Comparison of ENCODE assay signal across 9 mouse cellular contexts in the genomic region with DNA sequence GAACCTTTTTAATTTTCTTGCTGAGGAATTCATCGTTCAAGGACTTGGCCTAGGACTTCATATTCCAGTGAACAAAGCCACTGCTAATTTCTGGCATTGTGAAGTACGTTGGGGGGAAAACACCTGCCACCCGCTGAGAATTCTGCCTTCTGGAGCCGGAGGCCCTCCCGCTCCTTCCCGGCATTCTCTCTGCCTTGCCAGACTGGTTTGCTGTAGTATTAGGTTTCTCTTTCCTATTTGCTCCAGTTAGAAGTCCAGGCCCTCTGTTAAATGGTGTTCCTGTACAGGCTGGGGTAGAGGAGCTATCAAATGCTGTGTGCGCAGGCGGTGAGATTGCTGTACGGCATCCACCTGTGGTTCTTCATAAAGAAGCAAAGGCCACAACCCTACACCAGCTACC.
DNase-seq lines count a peak whose midpoint lies in the region; ATAC-seq lines count a peak whose summit lies in the region.
"Had no signal": no experiment of that assay in that cellular context is flagged by ENCODE, and none has a peak within 500 bp of the region (broad histone marks: within the 10 kb centered on the region; RNA-seq: fewer than 3 reads in every experiment).

No protein-coding gene starts in this region.

- H3K4me2 ChIP-seq in hindbrain, embryonic 16.5 days (ENCODE audit: low read length): no peak overlapping the region
- peak overlapping the region; percentile 3; the same call in 1 of the 2 replicates for H3K4me2 ChIP-seq in intestine, embryonic 15.5 days (replicated peaks)
- H3K4me2 ChIP-seq in lung, embryonic 15.5 days: no peak overlapping the region

- no peaks in the 10 kb centered on the region for H3K36me3 ChIP-seq in hindbrain, embryonic 16.5 days (ENCODE audit: control insufficient read depth, insufficient read depth, low read length)
- peaks cover 13% of the 10 kb centered on the region for H3K36me3 ChIP-seq in hindbrain, embryonic 10.5 days
- no peaks in the 10 kb centered on the region for H3K36me3 ChIP-seq in intestine, embryonic 15.5 days
- H3K36me3 ChIP-seq in lung, embryonic 15.5 days: 0 out of 2 replicates have a peak, but pooled peaks cover 5% of the 10 kb centered on the region

- no peak for ATAC-seq in hindbrain, embryonic 16.5 days
- ATAC-seq in intestine, embryonic 15.5 days: peak; percentile 67
- no peak for ATAC-seq in lung, embryonic 15.5 days (ENCODE audit: borderline replicate concordance, extremely low read depth, low FRiP score, low TSS enrichment)

- no peak overlapping the region for H3K4me3 ChIP-seq in hindbrain, embryonic 16.5 days (ENCODE audit: low read length)
- no peak overlapping the region for H3K4me3 ChIP-seq in hindbrain, embryonic 10.5 days
- no peak overlapping the region for H3K4me3 ChIP-seq in intestine, embryonic 15.5 days (replicated peaks)
- no peak overlapping the region for H3K4me3 ChIP-seq in lung, embryonic 15.5 days

- DNase-seq in hindbrain, embryonic 10.5 days (ENCODE audit: low spot score): no peak
- peak; percentile 27 for DNase-seq in cerebellum, adult 8-10 months
- no peak for DNase-seq in embryo, embryonic 11 days
- DNase-seq in urinary bladder, adult 18-20 months (ENCODE audit: low spot score in 2 of 2): no peak
- no peak for DNase-seq in gastrocnemius, postnatal 10 days
- DNase-seq: adrenal gland, postnatal 25 days had no signal

- H3K27me3 ChIP-seq in hindbrain, embryonic 16.5 days (replicated peaks; ENCODE audit: control insufficient read depth, insufficient read depth, low read length): no peaks in the 10 kb centered on the region
- H3K27me3 ChIP-seq in hindbrain, embryonic 10.5 days (ENCODE audit: insufficient read depth, poor library complexity, severe bottlenecking): no peaks in the 10 kb centered on the region
- no peaks in the 10 kb centered on the region for H3K27me3 ChIP-seq in intestine, embryonic 15.5 days (replicated peaks)
- H3K27me3 ChIP-seq in lung, embryonic 15.5 days: no peaks in the 10 kb centered on the region

- H3K27ac ChIP-seq in hindbrain, embryonic 16.5 days (ENCODE audit: low read depth, low read length): 0 out of 2 replicates have a peak overlapping the region, but pooled peaks have one; percentile 9
- no peak overlapping the region for H3K27ac ChIP-seq in hindbrain, embryonic 10.5 days
- H3K27ac ChIP-seq in intestine, embryonic 15.5 days: peak overlapping the region; percentile 49
- H3K27ac ChIP-seq in lung, embryonic 15.5 days: peak overlapping the region; percentile 80

- peaks cover 11% of the 10 kb centered on the region for H3K4me1 ChIP-seq in hindbrain, embryonic 16.5 days (ENCODE audit: control insufficient read depth, insufficient read depth, low read depth, low read length)
- peaks cover 60% of the 10 kb centered on the region for H3K4me1 ChIP-seq in hindbrain, embryonic 10.5 days (replicated peaks)
- H3K4me1 ChIP-seq in intestine, embryonic 15.5 days (replicated peaks): peaks cover 68% of the 10 kb centered on the region
- peaks cover 76% of the 10 kb centered on the region for H3K4me1 ChIP-seq in lung, embryonic 15.5 days

- no peaks in the 10 kb centered on the region for H3K9me3 ChIP-seq in hindbrain, embryonic 16.5 days (ENCODE audit: control insufficient read depth, low read length)
- no peaks in the 10 kb centered on the region for H3K9me3 ChIP-seq in hindbrain, embryonic 10.5 days
- H3K9me3 ChIP-seq in intestine, embryonic 15.5 days: no peaks in the 10 kb centered on the region
- no peaks in the 10 kb centered on the region for H3K9me3 ChIP-seq in lung, embryonic 15.5 days

- no peak overlapping the region for H3K9ac ChIP-seq in hindbrain, embryonic 16.5 days (ENCODE audit: low read depth, low read length)
- no peak overlapping the region for H3K9ac ChIP-seq in intestine, embryonic 15.5 days
- no peak overlapping the region for H3K9ac ChIP-seq in lung, embryonic 15.5 days

- WGBS in hindbrain, embryonic 16.5 days: 68% methylated on average over 9 of the region's 9 CpGs
- WGBS in hindbrain, embryonic 10.5 days: 64% methylated on average over 9 of the region's 9 CpGs
- WGBS in intestine, embryonic 15.5 days: 60% methylated on average over 9 of the region's 9 CpGs
- WGBS in lung, embryonic 15.5 days: 62% methylated on average over 9 of the region's 9 CpGs
